Mouse (Mus musculus): ENCODE results near the gene Gm3164.
"Not testable (repeated sequence)": the region's sequence is repeated elsewhere in the genome, so short reads cannot be mapped to it uniquely, and the experiment has no call there.

Gm3164 gene

DNA sequence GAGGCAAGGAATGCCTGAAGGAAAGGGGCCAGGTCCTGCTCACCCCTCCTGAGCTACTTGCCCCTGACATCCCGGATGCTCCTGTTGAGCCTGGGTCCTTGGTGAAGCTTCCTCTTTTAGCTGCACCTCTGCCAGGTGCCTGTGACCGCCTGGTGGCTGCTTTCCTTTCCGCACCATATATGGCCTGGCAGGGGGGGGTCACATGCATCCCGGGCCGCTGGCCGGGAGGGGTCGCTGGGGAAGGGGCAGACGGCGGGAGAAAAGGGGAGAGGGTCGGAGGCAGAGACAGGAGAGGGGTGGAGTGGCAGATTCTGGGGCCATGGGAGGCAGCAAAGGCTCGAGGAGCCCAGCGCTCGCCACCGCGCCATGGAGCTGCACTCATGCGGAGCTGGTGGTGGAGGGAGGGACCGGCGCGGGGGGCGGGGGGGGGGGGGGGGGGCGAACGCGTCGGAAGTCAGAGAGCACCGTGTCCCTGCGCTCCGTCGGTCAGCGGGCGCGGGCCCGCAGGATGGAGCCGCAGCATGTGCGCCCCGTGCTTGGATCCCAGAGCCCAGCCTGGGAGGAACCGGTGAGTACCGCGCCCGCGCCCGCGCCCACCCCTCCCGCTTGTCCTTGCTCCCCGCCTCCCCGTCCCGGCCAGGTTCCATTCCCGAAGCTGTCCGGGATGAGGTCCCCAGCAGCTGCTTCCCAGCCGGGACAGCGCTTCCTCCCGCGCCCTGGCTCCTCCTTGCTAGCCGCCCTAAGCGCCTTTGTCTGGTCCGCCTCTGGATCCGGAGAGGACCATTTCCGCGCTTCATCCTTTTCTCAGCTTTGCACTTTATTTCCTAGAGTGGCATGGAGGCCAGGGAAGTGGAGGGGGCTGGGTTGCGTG lies at the start of gene Gm3164:
Gene Gm3164 (plus strand): TSS at position 484 of the 871 bp plus-strand sequence.
- DNase-seq (ENCODE audit: low spot score), result peak; percentile 29

DNA sequence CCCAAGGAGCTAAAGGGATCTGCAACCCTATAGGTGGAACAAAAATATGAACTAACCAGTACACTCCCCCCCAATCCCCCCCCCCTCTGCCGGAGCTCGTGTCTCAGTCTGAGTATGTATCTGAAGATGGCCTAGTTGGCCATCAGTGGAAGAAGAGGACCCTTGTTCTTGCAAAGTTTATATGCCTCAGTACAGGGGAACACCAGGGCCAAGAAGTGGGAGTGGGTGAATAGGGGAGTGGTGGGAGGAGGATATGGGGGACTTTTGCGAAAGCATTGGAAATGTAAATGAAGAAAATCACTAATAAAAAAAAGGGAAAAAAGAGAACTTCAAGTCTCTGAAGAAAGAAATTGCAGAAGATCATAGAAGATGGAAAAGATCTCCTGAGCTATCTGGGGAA lies 46.3 kb upstream of the Gm3164 start:
- DNase-seq (ENCODE audit: low spot score), result not testable (repeated sequence)

DNA sequence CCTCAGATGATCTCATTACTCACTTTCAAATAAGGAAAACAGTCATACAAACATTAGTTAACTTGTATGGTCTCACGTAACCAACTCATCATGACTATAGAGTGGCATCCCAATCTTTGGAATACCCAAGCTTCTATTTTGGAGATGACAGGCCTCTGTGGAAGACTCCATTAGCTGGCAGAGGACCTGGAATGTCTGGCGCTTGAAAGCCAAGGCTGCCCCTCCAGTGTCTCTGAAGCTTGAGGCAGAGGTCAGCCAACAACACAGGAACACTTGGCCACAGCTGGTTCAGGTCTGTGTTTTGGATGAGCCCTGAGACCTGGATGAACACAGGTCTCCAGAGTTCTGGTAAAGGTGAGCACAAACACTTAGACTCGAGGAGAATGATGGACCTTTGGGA lies 45.6 kb upstream of the Gm3164 start:
- DNase-seq (ENCODE audit: low spot score), result not testable (repeated sequence)

DNA sequence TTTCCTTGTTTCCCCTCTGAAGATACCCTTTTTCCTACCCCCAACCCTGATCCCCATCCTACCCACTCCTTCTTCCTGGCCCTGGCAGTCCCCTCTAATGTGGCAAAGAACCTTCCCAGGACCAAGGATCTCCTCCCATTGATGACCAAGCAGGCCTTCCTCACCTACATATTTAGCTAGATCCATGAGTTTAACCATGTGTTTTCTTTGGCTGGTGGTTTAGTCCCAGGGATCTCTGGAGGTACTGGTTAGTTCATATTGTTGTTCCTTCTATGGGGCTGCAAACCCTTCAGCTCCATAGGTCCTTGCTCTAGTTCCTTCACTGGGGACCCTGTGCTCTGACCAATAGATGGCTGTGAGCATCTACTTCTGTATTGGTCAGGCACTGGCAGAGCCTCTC lies 37.4 kb upstream of the Gm3164 start:
- DNase-seq (ENCODE audit: low spot score), result peak; percentile 3

DNA sequence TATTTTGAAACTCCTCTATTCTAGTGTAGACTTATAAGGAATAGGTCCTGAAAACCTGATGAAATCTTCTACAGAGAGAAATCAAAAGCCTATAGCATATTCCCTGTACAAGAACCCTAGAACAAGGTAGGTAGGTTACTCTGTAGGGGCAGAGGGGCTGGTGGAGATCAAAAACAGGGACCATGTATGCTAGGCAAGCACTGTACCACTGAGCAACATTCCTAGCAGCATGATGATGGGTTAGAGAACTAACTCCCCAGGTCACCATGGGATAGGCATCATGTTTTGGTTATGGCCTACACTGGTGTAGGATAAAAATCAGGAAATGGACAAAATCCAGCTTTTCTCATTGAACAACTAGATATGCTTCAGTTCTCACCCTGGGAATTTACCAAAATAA lies 29.6 kb upstream of the Gm3164 start:
- DNase-seq (ENCODE audit: low spot score), result not testable (repeated sequence)

DNA sequence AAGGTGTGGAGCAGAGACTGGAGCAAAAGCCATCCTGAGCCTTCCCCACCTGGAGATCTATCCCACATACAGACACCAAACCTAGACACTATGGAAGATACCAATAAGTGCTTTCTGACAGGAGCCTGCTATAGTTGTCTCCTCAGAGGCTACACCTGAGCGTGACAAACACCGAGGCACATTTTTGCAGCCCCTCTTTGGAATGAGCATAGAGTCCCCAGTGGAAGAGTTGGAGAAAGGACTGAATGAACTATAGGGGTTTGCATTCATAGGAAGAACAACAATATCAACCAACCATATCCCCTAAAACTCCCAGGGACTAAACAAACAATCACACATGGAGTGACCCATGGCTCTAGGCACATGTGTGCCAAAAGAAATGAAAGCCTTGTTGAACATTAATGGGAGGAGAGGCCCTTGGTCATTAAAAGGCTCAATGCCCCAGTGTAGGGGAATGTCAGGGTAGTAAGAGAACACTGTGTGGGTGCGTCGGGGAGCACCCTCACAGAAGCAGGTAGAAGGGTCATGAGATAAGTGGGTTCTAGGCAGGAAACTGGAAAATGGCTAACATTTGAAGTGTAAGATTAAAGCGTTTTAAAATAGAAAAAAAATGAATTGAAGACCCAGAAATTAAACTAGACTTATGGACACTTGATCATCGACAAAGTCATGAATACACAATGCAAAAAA lies 22.3 kb upstream of the Gm3164 start:
- not testable (repeated sequence) for DNase-seq (ENCODE audit: low spot score)

DNA sequence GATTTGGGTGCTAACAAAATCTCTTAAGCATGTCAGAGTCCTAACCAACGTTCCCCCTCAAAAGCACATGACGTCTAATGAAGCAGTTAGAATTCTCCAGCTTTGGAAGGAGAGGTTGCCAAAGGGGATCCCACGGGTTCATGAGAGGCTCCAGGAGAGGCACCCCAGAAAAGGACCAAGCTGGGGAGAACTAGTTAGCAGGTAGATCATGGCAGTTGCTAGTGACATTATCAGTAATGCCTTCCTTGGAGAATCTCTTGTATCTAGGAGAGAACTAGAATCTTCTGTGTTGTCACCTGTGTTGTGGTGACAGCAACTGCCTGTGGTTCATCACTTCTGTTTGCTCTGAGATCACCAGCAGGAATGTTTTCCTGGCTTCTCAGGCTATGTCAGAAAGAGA lies 18.0 kb upstream of the Gm3164 start, which contains the start of gene Gm3159:
Gene Gm3159 (plus strand): TSS at position 301 of the 400 bp plus-strand sequence.
- not testable (repeated sequence) for DNase-seq (ENCODE audit: low spot score)

DNA sequence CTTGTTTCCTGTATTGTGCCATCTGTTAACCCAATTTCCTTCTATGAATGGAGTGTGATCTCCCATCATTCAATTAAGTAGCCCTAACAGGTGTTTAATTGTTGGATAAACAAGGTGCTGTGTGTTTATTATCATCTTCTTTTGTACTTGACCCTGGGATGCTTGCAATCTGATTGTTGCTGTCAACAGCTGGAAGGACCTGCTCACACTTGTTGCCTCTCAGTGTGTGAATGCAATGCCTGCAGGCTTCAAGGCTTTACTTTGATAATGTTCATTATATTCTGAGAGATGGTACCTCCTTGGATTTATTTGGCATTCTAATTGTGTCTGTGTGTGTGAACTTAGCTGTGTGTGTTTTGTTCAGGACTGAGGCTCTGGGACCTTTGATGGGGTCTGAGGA lies 16.6 kb upstream of the Gm3164 start:
- not testable (repeated sequence) for DNase-seq (ENCODE audit: low spot score)

DNA sequence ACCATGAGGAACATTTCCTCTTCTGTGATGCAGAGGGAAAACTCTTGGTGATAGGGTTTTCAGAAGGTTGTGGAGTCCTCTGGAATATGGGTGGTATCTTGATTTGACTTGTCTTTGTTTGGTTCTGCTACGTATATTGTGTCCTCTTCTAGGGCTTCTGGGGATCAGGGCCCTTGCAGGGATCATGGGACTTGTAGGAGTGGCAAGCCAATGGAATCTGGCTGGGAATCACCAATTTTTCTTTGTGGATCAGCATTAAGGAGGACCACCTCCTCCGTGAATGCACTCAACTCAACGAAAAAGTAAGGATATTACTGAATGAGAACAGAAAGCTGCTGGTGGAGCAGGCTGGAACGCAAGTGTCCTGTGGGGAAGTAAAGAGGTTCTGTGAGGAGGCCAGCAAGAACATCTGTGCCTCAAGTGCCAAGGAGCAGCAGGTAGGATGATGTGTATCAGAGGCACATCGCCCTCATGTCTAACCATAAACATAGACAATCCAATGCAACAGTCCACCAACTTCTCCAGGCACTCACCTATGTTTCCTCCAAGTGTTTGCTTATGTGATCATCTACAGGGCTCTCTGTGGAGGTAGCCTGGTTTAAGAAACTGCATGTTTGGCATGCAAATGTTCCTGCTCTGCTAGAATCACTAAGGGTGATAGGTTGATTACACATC lies 15.0 kb upstream of the Gm3164 start:
- not testable (repeated sequence) for DNase-seq (ENCODE audit: low spot score)

DNA sequence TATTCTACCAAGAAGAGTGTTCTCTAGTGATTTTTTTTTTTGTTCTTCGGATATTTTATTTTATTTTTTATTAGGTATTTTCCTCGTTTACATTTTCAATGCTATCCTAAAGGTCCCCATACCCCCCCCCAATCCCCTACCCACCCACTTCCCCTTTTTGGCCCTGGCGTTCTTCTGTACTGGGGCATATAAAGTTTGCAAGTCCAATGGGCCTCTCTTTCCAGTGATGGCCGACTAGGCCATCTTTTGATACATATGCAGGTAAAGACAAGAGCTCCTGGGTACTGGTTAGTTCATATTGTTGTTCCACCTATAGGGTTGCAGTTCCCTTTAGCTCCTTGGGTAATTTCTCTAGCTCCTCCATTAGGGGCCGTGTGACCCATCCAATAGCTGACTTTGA lies 14.0 kb upstream of the Gm3164 start:
- not testable (repeated sequence) for DNase-seq (ENCODE audit: low spot score)

DNA sequence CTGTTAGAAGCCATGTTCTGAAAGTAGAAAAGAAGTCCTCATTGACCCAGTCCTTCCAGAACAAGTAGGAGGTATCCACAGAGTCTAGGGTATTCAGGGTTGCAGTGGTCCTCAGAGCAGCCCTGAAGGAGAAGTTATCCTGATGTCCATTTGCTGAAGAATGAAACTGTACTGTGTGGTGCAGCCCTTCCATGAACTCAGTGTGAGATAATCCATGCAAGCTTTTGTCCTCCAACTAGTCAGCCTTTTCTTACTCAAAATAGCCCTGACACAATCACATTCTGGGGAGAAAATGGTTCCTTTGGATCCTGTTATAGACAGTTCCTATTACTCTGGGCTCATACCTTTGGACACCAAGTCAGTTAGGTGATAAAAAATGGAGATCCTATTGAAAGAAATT lies 11.4 kb upstream of the Gm3164 start:
- DNase-seq (ENCODE audit: low spot score), result not testable (repeated sequence)

DNA sequence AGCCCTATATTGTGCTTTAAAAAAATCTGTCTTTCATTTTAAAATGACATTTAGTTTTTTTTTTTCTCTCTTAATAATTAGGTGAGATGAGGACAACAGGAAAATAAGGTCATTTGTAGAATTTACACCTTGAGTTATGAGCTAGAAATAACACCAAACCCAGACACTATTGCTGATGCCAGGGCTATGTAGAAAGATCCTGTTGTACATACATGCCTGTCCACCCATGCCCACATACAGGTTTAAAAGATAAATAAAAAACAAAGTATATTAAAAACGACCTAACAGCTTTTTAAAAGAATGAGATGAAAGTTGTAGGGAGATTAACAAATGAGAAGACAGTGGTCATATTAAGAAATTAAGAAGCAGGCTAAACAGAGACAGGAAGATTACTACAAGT lies 5.3 kb upstream of the Gm3164 start:
- not testable (repeated sequence) for DNase-seq (ENCODE audit: low spot score)

DNA sequence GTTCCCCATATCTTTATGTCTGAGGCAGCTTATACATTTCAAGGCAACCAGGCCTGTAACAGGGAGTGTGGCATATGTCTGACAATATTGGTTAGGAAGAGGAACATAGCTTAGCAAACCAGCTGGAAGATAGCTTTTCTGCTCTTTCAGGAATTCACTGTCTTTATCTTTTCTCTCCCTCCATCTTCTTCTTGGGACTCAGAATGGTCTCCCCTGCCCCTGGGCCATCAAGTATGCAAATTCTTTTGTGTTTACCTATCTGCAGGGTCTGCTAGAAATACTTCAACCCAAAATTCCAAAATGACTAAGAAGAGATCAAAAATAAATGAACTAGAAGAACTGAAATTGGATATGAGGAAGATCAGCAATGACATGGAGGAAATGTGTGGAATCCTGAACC lies 15.4 kb downstream of the Gm3164 start, which contains the start of gene Gm3173:
Gene Gm3173 (plus strand): TSS at position 301 of the 400 bp plus-strand sequence.
- not testable (repeated sequence) for DNase-seq (ENCODE audit: low spot score)

DNA sequence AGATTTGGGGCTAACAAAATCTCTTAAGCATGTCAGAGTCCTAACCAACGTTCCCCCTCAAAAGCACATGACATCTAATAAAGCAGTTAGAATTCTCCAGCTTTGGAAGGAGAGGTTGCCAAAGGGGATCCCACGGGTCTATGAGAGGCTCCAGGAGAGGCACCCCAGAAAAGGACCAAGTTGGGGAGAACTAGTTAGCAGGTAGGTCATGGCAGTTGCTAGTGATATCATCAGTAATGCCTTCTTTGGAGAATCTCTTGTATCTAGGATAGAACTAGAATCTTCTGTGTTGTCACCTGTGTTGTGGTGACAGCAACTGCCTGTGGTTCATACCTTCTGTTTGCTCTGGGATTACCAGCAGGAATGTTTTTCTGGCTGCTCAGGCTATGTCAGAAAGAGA lies 66.2 kb downstream of the Gm3164 start, which contains the start of gene Gm3182:
Gene Gm3182 (plus strand): TSS at position 301 of the 400 bp plus-strand sequence.
- not testable (repeated sequence) for DNase-seq (ENCODE audit: low spot score)
